Mouse (Mus musculus) liver, adult 2 months (tissue): ENCODE measurements around the gene Cdc42ep2.

Source experiments
- CTCF ChIP-seq: fragments of 200-500 bp; IDR thresholded peaks from 2 replicates; pipeline ENCODE4 v1.5.1; 2011; ENCODE audit warnings: low read depth, low read length, control low read depth
- POLR2A ChIP-seq: fragments of 200-500 bp; IDR thresholded peaks from 2 replicates; pipeline ENCODE4 v1.6.1; 2011; ENCODE audit warnings: low read length, control low read depth; ENCODE audit not compliant: insufficient read depth; ENCODE audit errors: extremely low read depth

GRCm38 (mm10) chr19:5942581-5942980 is 18.0 kb upstream of the Cdc42ep2 start:
- TF ChIP-seq POLR2A (no peak), CTCF (no peak)
